Mouse (Mus musculus) CH12.LX (cell line): ENCODE data around the gene Kank3. TPM values are rescaled to one million over a fixed set of nuclear protein-coding genes. Genes with fewer than 3 reads are reported as not detected.

Source experiments
- DNase-seq: peaks from one replicate; pipeline ENCODE4 v3.0.0-alpha.2; 2013; ENCODE audit errors: extremely low read depth
- H3K27ac ChIP-seq: 2 replicates; pipeline ENCODE4 v1.5.1; 2012; ENCODE audit warnings: low read depth, mild to moderate bottlenecking, control low read depth, moderate library complexity; ENCODE audit not compliant: insufficient read depth
- H3K27me3 ChIP-seq: replicated peaks from 2 replicates; pipeline ENCODE3; 2012; ENCODE audit warnings: inconsistent platforms
- H3K36me3 ChIP-seq, 2 experiments: replicated peaks in 1 of 2; 2 replicates each; pipeline versions ENCODE3 to v1.6.1; 2012; ENCODE audit warnings: inconsistent platforms in 1 of 2, low read length in 1 of 2, mild to moderate bottlenecking in 1 of 2, mixed read lengths in 1 of 2, moderate library complexity in 1 of 2; ENCODE audit not compliant: control insufficient read depth in 1 of 2, insufficient read depth in 1 of 2
- H3K4me1 ChIP-seq, 2 experiments: 2 replicates each; pipeline ENCODE4 v1.6.1; 2012; ENCODE audit warnings: inconsistent platforms in 1 of 2, moderate library complexity in 1 of 2; ENCODE audit not compliant: insufficient read depth in 2 of 2, control insufficient read depth in 1 of 2
- H3K4me2 ChIP-seq: 2 replicates; pipeline ENCODE4 v1.6.1; 2012; ENCODE audit warnings: low read depth, mild to moderate bottlenecking, control low read depth; ENCODE audit not compliant: poor library complexity, insufficient read depth, severe bottlenecking
- H3K4me3 ChIP-seq, 3 experiments: fragments of 150-350 bp in 1 of 3; sonication (generic) in 1 of 3; replicated peaks in 1 of 3; 2 replicates each; pipeline versions ENCODE3 to v1.5.1; 2011 to 2012; ENCODE audit warnings: low read depth in 2 of 3, low read length in 2 of 3, mild to moderate bottlenecking in 2 of 3, moderate library complexity in 2 of 3, control low read depth in 1 of 3, improper control_type of control experiment in 1 of 3, inconsistent platforms in 1 of 3, mixed read lengths in 1 of 3; ENCODE audit not compliant: poor library complexity in 1 of 3
- H3K79me2 ChIP-seq: replicated peaks from 2 replicates; pipeline ENCODE4 v1.6.1; 2012; ENCODE audit warnings: mild to moderate bottlenecking, moderate library complexity; ENCODE audit not compliant: control insufficient read depth, poor library complexity, insufficient read depth, severe bottlenecking; ENCODE audit errors: extremely low read depth
- H3K9ac ChIP-seq: 2 replicates; pipeline ENCODE4 v1.6.1; 2012; ENCODE audit warnings: low read depth, mild to moderate bottlenecking, control low read depth, moderate library complexity; ENCODE audit not compliant: insufficient read depth
- H3K9me3 ChIP-seq: replicated peaks from 2 replicates; pipeline ENCODE3; 2012; ENCODE audit warnings: low read length, inconsistent platforms, mixed read lengths
- BHLHE40 ChIP-seq: IDR thresholded peaks from 2 replicates; pipeline ENCODE4 v1.6.1; 2011; ENCODE audit warnings: mild to moderate bottlenecking, low read depth, low read length, improper control_type of control experiment
- CHD1 ChIP-seq: IDR thresholded peaks from 2 replicates; pipeline ENCODE4 v1.6.1; 2012; ENCODE audit warnings: low read depth, low read length, improper control_type of control experiment, inconsistent platforms
- CHD2 ChIP-seq: IDR thresholded peaks from 2 replicates; pipeline ENCODE4 v1.6.1; 2011; ENCODE audit warnings: low read length, improper control_type of control experiment
- CTCF ChIP-seq, 2 experiments: IDR thresholded peaks in 1 of 2; conservative IDR thresholded peaks in 1 of 2; 2 replicates each; pipeline ENCODE4 v1.5.1; 2011 to 2012; ENCODE audit warnings: low read depth in 2 of 2, low read length in 2 of 2, improper control_type of control experiment in 1 of 2, inconsistent platforms in 1 of 2, mild to moderate bottlenecking in 1 of 2, moderate library complexity in 1 of 2
- E2F4 ChIP-seq: IDR thresholded peaks from 2 replicates; pipeline ENCODE4 v1.6.1; 2011; ENCODE audit warnings: low read depth, low read length, improper control_type of control experiment; ENCODE audit not compliant: insufficient replicate concordance
- EP300 ChIP-seq: IDR thresholded peaks from 2 replicates; pipeline ENCODE4 v1.6.1; 2011; ENCODE audit warnings: low read length, improper control_type of control experiment
- GABPA ChIP-seq: IDR thresholded peaks from 2 replicates; pipeline ENCODE4 v1.6.1; 2012; ENCODE audit warnings: low read depth, low read length, improper control_type of control experiment, inconsistent platforms; ENCODE audit not compliant: insufficient replicate concordance
- JUN ChIP-seq: IDR thresholded peaks from 2 replicates; pipeline ENCODE4 v1.6.1; 2011; ENCODE audit warnings: low read depth, mild to moderate bottlenecking, low read length, improper control_type of control experiment, moderate library complexity; ENCODE audit not compliant: insufficient read depth
- JUND ChIP-seq: conservative IDR thresholded peaks from 2 replicates; pipeline ENCODE4 v1.6.1; 2011; ENCODE audit warnings: low read depth, low read length, improper control_type of control experiment
- KAT2A ChIP-seq: IDR thresholded peaks from 2 replicates; pipeline ENCODE4 v1.6.1; 2012; ENCODE audit warnings: low read length, improper control_type of control experiment, inconsistent platforms; ENCODE audit not compliant: insufficient replicate concordance
- MAX ChIP-seq: IDR thresholded peaks from 2 replicates; pipeline ENCODE4 v1.6.1; 2011; ENCODE audit warnings: low read length, improper control_type of control experiment
- MAZ ChIP-seq: IDR thresholded peaks from 2 replicates; pipeline ENCODE4 v1.6.1; 2012; ENCODE audit warnings: low read depth, mild to moderate bottlenecking, inconsistent platforms, low read length, improper control_type of control experiment, moderate library complexity
- MEF2A ChIP-seq: IDR thresholded peaks from 2 replicates; pipeline ENCODE4 v1.6.1; 2014; ENCODE audit warnings: low read depth, mild to moderate bottlenecking, inconsistent platforms, low read length, improper control_type of control experiment, borderline replicate concordance
- MXI1 ChIP-seq: IDR thresholded peaks from 2 replicates; pipeline ENCODE4 v1.6.1; 2011; ENCODE audit warnings: mild to moderate bottlenecking, low read depth, low read length, improper control_type of control experiment
- NELFE ChIP-seq: IDR thresholded peaks from 2 replicates; pipeline ENCODE4 v1.6.1; 2011; ENCODE audit warnings: low read depth, low read length, improper control_type of control experiment
- NRF1 ChIP-seq: IDR thresholded peaks from 2 replicates; pipeline ENCODE4 v1.6.1; 2014; ENCODE audit warnings: low read depth, mild to moderate bottlenecking, inconsistent platforms, low read length, improper control_type of control experiment, moderate library complexity
- PAX5 ChIP-seq: IDR thresholded peaks from 2 replicates; pipeline ENCODE4 v1.6.1; 2012; ENCODE audit warnings: low read length, inconsistent platforms, mixed read lengths
- POLR2A ChIP-seq: IDR thresholded peaks from 2 replicates; pipeline ENCODE4 v1.6.1; 2011; ENCODE audit warnings: low read depth, mild to moderate bottlenecking, improper control_type of control experiment, low read length
- POLR2AphosphoS2 ChIP-seq: IDR thresholded peaks from 2 replicates; pipeline ENCODE4 v1.6.1; 2011; ENCODE audit warnings: low read depth, low read length, improper control_type of control experiment
- RAD21 ChIP-seq: IDR thresholded peaks from 2 replicates; pipeline ENCODE4 v1.6.1; 2011; ENCODE audit warnings: low read depth, mild to moderate bottlenecking, low read length, improper control_type of control experiment, moderate library complexity
- RCOR1 ChIP-seq: conservative IDR thresholded peaks from 2 replicates; pipeline ENCODE4 v1.6.1; 2012; ENCODE audit warnings: low read depth, mild to moderate bottlenecking, inconsistent platforms, low read length, improper control_type of control experiment
- SMC3 ChIP-seq: IDR thresholded peaks from 2 replicates; pipeline ENCODE4 v1.6.1; 2011; ENCODE audit warnings: low read depth, low read length, improper control_type of control experiment
- TBP ChIP-seq: conservative IDR thresholded peaks from 2 replicates; pipeline ENCODE4 v1.6.1; 2011; ENCODE audit warnings: low read depth, low read length, improper control_type of control experiment
- TCF12 ChIP-seq: IDR thresholded peaks from 2 replicates; pipeline ENCODE4 v1.6.1; 2014; ENCODE audit warnings: low read depth, mild to moderate bottlenecking, inconsistent platforms, low read length, improper control_type of control experiment
- UBTF ChIP-seq: IDR thresholded peaks from 2 replicates; pipeline ENCODE4 v1.6.1; 2012; ENCODE audit warnings: low read depth, mild to moderate bottlenecking, inconsistent platforms, low read length, improper control_type of control experiment, moderate library complexity
- USF1 ChIP-seq: IDR thresholded peaks from 2 replicates; pipeline ENCODE4 v1.6.1; 2014; ENCODE audit warnings: low read depth, mild to moderate bottlenecking, inconsistent platforms, low read length, improper control_type of control experiment
- USF2 ChIP-seq: conservative IDR thresholded peaks from 2 replicates; pipeline ENCODE4 v1.6.1; 2011; ENCODE audit warnings: low read depth, low read length, improper control_type of control experiment
- ZKSCAN1 ChIP-seq: IDR thresholded peaks from 2 replicates; pipeline ENCODE4 v1.6.1; 2012; ENCODE audit warnings: low read depth, inconsistent platforms, low read length, improper control_type of control experiment, borderline replicate concordance
- ZMIZ1 ChIP-seq: IDR thresholded peaks from 2 replicates; pipeline ENCODE4 v1.6.1; 2012; ENCODE audit warnings: low read depth, mild to moderate bottlenecking, inconsistent platforms, low read length, improper control_type of control experiment
- ZNF384 ChIP-seq: IDR thresholded peaks from 2 replicates; pipeline ENCODE4 v1.6.1; 2012; ENCODE audit warnings: low read depth, low read length, improper control_type of control experiment, inconsistent platforms
- dilution Hi-C: fragments of 300-500 bp; cut with MboI; formaldehyde crosslinking; loops from 2 replicates; pipeline ENCODE4 v1.14.3; 2020; ENCODE audit warnings: low sequenced_read_pairs; ENCODE audit not compliant: extremely low pct_unique_long_range_greater_than_20kb, extremely low pct_ligation_motif_present
- in situ Hi-C: fragments of 300-500 bp; cut with MboI; formaldehyde crosslinking; loops from 3 replicates; pipeline ENCODE4 v1.14.3; 2019; ENCODE audit warnings: low sequenced_read_pairs, low pct_ligation_motif_present, low pct_unique_long_range_greater_than_20kb, mixed read lengths
- polyA plus RNA-seq: library from polyadenylated mRNA; unstranded; fragments of >175 nt; gene quantifications from 2 replicates; pipeline ENCODE4 v1.2.1, GENCODE M21; 2012; ENCODE audit warnings: low read depth; ENCODE audit not compliant: insufficient read length
- total RNA-seq, 2 experiments: library from RNA; depleted of rRNA; stranded (reverse); fragments of 300-350 nt in 1 of 2; fragments of >200 nt in 1 of 2; gene quantifications; 2 replicates each; pipeline ENCODE4 v1.2.3; 2012 to 2014

Kank3 gene
- total and polyA plus RNA-seq, 3 experiments = 0.50 to 15.7 (median 1.8) TPM

GRCm38 (mm10) chr17:33825462-33825861, 15.1 kb downstream of the Kank3 start:
- Histone ChIP-seq H3K4me3 (peak overlapping the region; percentile 64 to 73 (median 71)), H3K27me3 (no peaks in the 10 kb centered on the region), H3K36me3 (peaks cover 36 to 71% of the 10 kb centered on the region in 2 experiments), H3K4me2 (peak overlapping the region; percentile 42), H3K9ac (peak overlapping the region; percentile 93), H3K79me2 (peaks cover 51% of the 10 kb centered on the region), H3K9me3 (no peaks in the 10 kb centered on the region), H3K4me1 (peaks cover 11 to 45% of the 10 kb centered on the region in 2 experiments), H3K27ac (0 out of 2 replicates have a peak overlapping the region, but pooled peaks have one; percentile 5)
- dilution Hi-C loops (no loop called here), in situ Hi-C loops (no loop called here)
- DNase-seq = no peak
- TF ChIP-seq CTCF (conservative IDR thresholded peaks at IDR 0.05 in 1 of 2, IDR thresholded peaks at IDR 0.05 in 1 of 2; ENCODE audit: low read depth in 2 of 2, low read length in 2 of 2) (no peak), ZNF384 (no peak), NELFE (no peak), TBP (no peak), RAD21 (no peak), MXI1 (no peak), CHD1 (no peak), USF1 (no peak), POLR2AphosphoS2 (no peak), RCOR1 (no peak), EP300 (no peak), E2F4 (no peak), PAX5 (no peak), BHLHE40 (no peak), USF2 (no peak)

- in situ Hi-C loops = no loop called here
- no peak overlapping the region for H3K4me2 ChIP-seq
- H3K27me3 ChIP-seq = no peaks in the 10 kb centered on the region
- peaks cover 7 to 34% of the 10 kb centered on the region in 2 experiments for H3K4me1 ChIP-seq
- no peak overlapping the region for H3K4me3 ChIP-seq
- peaks cover 45% of the 10 kb centered on the region for H3K79me2 ChIP-seq
- dilution Hi-C loops = no loop called here
- peak; percentile 73 for DNase-seq
- H3K9me3 ChIP-seq = no peaks in the 10 kb centered on the region
- no peak overlapping the region for H3K9ac ChIP-seq
- peaks cover 39 to 69% of the 10 kb centered on the region in 2 experiments for H3K36me3 ChIP-seq
- no peak overlapping the region for H3K27ac ChIP-seq
- no peak for TF ChIP-seq ZMIZ1
- no peak for TF ChIP-seq MAZ
- TF ChIP-seq CHD2 = no peak
- TF ChIP-seq USF2 = no peak
- TF ChIP-seq TCF12 = 0 out of 2 replicates have a peak, but pooled peaks have one; percentile 21
- TF ChIP-seq RCOR1 = no peak
- no peak for TF ChIP-seq POLR2A
- TF ChIP-seq BHLHE40 = no peak
- no peak; the same call in 1 of the 2 replicates for TF ChIP-seq ZNF384
- TF ChIP-seq CHD1 = no peak
- no peak for TF ChIP-seq POLR2AphosphoS2
- peak; percentile 35; the same call in 1 of the 2 replicates for TF ChIP-seq MXI1
- TF ChIP-seq E2F4 = 0 out of 2 replicates have a peak, but pooled peaks have one; percentile 42
- TF ChIP-seq JUND = 0 out of 2 replicates have a peak, but pooled peaks have one; percentile 28
- no peak for TF ChIP-seq EP300
- TF ChIP-seq KAT2A = no peak
- no peak for TF ChIP-seq ZKSCAN1
- 0 out of 2 replicates have a peak, but pooled peaks have one; percentile 43 for TF ChIP-seq MEF2A
- no peak for TF ChIP-seq JUN
- no peak for TF ChIP-seq TBP
- TF ChIP-seq RAD21 = peak; percentile 86
- no peak for TF ChIP-seq NRF1
- peak; percentile 89 to 91 for TF ChIP-seq CTCF (conservative IDR thresholded peaks at IDR 0.05 in 1 of 2, IDR thresholded peaks at IDR 0.05 in 1 of 2; ENCODE audit: low read depth in 2 of 2, low read length in 2 of 2)
- no peak for TF ChIP-seq MAX
- TF ChIP-seq USF1 = no peak
- no peak for TF ChIP-seq GABPA
- TF ChIP-seq SMC3 = peak; percentile 66
- TF ChIP-seq UBTF = no peak
These were observed 16.5 kb downstream of the Kank3 start for GRCm38 (mm10) chr17:33826850-33827249.
